Mouse (Mus musculus) heart, adult 18-20 months (tissue): Measurements from ENCODE around the gene Gm42715. TPM values are rescaled to one million over a fixed set of nuclear protein-coding genes. Genes with fewer than 3 reads are reported as not detected.

Experiments
- DNase-seq, 2 experiments: peaks; one replicate each; pipeline ENCODE4 v3.0.0; 2021 to 2022; ENCODE audit warnings: mixed read lengths in 1 of 2
- total RNA-seq, 2 experiments: library from RNA; stranded (reverse); gene quantifications; 2 replicates each; pipeline ENCODE4 v1.2.3; 2021

The Gm42715 gene
- total RNA-seq, 2 experiments from 2014 or later = 9.7 to 11.4 TPM

DNA sequence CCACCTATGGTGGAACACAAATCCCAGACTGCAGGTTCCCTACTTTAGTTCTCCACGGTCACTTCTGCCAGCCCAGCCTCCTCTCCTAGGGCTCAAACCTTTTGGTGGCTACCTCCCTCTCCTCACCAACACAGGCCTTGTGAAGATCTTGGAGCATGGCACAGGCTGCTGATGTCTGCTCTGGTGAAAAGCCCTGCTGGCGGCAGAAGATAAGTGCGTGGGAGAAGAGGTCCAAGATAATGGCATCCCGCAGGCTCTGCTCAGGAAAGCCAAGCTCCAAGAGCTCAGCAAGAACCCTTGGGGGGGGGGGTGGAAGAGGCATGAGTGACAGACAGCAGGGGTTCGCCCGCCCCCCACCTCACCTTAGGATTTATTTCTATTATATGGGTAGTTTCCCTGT lies 66.8 kb downstream of the Gm42715 start:
- no peak for DNase-seq

DNA sequence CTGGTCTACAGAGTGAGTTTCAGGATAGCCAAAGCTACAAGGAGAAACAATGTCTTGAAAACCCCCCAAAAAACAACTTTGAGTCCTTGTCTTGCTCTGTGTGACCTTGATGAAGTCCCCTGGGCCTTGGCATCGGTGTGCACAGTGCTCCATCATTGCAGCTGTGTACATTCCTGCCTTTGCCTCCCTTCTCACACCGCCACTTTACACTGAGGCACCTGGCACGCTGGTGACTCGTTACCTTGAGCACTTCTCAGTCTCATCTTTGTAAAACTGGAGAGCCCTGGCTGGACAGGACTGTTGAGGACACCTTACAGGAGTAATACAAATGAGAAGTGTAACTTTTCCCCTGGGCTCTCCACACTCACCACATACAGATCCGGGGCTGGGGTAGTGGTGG lies 67.8 kb downstream of the Gm42715 start:
- DNase-seq = no peak

DNA sequence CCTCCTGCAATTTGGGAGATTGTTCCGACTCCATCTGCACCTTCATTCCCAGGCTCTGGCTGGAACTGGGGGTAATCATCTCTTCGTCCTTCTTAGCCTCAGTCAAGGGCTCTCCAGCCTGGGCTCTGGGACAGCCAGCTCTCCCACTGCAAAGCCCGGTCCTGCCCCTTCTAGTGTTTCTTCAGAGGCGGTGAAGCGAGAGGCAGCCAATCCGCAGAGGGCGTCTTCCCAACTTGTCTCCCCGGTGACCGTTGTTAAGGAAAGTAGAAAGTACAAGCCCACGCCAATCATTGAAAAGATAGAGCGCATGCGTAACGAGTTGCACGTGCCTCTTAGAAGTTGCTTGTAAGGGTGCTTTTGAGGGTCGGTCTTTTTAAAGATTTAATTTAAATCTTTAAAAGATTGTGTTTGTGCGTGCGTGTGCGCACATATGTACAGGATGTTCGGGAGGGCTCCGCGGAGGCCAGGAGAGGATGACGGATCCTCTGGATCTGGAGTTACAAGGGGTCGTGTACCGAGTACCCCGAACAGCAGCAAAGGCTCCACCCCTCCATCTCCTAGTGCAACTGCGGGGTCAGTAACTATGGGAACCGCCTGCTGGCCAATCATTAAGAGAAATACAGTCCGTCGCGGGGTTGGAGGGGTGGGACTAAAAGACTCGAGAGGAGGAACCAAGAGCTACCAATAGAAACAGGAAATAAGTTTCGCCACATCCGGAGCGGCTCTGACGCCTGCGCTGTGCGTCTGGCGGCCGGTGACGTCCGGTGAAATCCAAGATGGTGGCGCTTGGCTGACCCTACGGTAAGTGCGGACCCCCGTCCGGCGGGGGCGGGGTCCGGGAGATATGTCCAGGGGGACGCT lies 68.9 kb downstream of the Gm42715 start, which contains the start of the genes Ccdc189 and Rnf40:
Ccdc189 (minus strand) TSS at position 585 of the 861 bp plus-strand sequence.
Rnf40 (plus strand) TSS at position 757 of the 861 bp plus-strand sequence.
- peak; percentile 94 to 98 for DNase-seq

DNA sequence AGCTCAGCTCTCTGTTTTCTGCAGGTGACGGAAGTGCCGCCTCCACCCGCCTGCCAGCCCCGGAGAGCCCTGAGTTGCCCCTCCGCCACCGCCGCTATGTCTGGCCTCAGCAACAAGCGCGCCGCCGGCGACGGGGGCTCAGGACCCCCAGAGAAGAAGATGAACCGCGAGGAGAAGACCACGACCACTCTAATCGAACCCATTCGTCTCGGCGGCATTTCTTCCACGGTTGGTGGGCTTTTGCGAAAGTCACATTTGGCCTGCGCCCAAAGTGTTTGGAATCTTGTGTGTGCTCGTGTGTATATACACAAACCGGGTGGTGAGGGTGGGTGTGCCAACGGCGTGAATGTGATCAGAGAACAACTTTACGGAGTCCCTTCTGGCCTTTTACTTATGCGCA lies 69.5 kb downstream of the Gm42715 start:
- no peak for DNase-seq

DNA sequence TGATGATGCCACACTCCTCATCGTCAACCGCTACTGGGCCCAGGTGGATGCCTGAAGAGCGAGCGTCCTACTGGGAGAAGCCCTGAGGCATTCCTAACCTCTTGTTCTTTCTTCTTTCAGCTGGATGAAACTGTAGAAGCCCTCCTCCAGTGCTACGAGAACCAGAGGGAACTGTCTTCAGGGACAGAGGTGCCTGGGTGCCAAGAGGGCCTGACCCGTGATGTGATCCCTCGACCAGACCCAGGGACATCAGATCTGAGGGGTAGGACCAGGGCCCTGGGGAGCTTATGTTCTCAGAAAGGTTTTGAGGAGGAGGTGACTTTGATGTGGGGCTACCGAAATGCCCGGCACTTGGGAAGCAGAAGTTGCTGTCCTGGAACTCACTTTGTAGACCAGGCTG lies 70.3 kb downstream of the Gm42715 start:
- DNase-seq = no peak

DNA sequence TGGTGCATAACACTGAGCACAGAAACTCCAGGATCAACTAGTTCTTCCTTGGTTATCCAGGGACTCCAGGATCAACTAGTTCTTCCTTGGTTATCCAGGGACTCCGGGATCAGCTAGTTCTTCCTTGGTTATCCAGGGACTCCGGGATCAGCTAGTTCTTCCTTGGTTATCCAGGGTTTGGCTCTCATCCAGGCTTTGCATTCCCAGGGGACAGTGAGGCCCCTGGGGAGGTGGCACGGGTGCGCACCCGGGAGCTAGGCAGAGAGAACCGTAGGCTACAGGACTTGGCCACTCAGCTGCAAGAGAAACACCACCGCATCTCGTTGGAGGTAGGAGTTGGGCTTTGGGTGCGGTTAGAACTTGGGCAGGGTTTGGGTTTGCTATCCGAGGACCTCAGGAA lies 71.7 kb downstream of the Gm42715 start:
- DNase-seq = no peak

DNA sequence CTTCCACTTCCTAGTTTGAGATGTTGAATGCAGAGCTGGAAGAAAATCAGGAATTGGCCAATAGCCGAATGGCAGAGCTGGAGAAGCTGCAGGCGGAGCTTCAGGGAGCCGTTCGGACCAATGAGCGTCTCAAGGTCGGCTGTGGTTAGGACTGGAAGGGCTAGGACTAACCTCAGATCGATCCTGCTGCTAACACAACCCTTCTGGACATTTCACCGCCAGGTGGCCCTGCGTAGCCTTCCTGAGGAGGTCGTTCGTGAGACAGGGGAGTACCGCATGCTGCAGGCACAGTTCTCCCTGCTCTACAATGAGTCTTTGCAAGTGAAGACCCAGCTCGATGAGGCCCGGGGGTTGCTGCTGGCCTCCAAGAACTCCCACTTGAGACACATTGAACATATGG lies 73.2 kb downstream of the Gm42715 start:
- DNase-seq = no peak

DNA sequence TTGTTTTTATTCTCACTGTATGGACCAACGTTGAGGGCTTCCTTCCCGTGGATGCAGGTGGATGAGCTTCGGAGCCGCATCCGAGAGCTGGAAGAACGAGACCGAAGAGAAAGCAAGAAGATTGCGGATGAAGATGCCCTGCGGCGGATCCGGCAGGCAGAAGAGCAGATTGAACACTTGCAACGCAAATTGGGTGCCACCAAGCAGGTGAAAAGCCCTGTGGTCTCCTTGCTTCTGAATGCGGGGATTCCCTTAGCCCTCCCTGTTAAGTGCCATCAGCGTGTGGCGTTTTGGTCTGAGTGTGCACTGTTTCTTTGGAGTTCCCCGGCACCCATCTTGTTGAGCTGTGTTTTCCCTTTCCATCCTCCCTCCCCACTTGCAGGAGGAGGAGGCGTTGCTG lies 77.4 kb downstream of the Gm42715 start:
- DNase-seq = no peak

DNA sequence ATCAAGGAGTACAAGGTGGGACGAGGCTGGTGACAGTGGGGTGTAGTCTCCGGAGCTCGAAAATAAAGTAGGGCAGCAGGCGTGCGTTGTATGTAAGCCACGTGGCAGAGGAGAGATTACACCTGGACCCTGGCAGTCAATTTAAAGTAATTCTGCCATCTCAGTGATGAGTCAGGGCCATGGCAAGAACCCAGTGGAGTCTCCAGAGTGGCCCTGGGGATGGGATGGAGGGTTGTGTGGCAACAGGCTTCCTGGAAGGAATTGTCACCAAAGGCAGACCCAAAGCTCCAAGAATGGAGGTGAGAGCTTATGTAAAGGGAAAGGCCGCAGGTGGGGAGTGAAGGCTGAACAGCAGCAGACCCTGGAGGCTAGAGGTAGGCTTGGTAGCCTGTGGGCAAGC lies 81.2 kb downstream of the Gm42715 start:
- no peak for DNase-seq

DNA sequence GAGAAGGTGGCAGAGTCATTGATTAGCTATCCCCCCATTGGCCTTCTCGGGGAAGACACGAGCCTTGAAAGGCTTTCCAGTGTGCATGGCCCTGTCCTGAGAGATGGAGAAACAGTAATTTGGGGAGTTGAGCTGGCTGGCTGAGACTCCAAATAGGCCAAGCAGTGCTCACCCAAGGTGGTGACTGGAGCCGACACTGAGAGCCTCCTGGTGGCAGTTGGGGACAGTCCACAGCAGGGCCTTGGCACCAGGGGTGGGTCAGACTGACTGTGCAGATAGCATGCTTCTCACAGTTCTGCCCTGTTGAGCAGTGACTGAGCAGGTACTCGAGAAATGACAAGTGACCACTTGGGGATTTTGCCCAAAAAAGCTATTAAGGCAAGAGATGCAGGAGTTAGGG lies 82.4 kb downstream of the Gm42715 start:
- no peak for DNase-seq

DNA sequence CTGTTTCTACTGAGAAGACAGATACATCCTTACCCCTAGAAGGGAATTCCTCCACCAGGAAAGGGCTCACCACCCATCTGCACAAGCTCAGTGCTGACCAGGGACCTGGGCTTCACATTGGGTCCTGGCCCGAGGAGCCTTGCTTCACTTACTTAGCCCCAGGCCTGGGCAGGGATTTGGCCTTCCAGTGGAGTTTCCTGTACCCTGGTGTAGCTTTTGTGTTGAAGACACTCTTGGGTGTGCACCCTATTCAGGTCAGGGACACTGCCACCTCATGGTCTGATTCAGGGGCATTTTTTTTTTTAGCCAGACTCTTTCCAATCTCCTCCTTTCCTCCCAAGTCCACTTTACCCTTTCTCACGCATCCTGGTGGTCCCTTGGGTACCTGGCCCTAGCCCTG lies 83.5 kb downstream of the Gm42715 start:
- DNase-seq = no peak

DNA sequence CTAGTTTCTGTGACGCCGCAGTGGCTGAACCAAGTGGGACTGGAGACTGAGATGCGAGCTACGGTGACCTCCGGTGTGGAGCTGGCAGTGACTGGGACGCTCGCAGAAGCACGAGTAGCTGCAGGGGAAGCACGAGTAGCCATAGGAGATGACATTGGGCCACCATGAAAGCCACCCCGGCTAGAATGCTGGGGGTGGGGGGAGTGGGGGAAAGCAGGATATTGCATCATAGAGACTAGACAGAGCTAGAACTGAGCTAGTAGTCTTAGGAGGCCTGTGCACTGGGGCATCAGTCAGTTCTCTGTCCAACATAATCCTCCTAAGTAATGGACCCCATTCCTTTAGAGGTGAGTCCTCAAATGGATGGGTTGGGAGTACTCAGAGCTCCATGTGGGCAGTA lies 84.9 kb downstream of the Gm42715 start:
- no peak for DNase-seq

DNA sequence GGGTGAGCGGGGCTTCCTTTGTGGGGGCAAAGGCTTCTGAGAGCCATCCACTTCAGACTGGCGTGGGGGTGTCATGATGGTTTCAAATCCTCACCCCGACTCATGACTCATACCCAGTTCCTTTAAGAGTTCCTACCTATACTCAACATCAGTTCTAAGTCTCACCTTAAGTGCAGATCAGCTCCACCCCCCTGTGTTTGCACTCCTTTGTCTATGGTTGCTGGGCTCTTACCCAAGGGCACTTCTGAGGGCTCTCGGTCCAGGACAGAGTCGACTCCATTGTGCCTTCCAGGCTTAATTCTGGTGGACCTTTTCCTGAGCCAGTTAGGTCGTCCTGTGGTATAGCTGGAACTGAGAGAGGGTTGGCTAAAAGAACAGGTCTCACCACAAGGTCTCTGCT lies 87.8 kb downstream of the Gm42715 start:
- DNase-seq = no peak

DNA sequence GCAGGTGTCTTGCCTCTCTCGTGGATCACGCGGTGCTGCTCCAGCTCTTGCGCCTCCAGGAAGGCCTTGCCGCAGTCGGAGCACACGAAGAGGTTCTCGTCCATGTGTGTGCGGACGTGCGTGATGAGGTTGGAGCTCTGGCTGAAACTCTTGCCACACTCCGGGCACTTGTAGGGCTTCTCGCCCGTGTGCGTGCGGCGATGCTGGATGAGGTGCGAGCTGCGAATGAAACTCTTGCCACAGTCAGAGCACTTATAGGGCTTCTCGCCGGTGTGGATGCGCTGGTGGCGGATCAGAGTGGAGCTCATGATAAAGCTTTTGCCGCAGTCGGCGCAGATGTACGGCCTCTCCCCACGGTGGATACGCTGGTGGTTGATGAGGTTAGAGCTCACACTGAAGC lies 91.6 kb downstream of the Gm42715 start:
- DNase-seq = no peak

DNA sequence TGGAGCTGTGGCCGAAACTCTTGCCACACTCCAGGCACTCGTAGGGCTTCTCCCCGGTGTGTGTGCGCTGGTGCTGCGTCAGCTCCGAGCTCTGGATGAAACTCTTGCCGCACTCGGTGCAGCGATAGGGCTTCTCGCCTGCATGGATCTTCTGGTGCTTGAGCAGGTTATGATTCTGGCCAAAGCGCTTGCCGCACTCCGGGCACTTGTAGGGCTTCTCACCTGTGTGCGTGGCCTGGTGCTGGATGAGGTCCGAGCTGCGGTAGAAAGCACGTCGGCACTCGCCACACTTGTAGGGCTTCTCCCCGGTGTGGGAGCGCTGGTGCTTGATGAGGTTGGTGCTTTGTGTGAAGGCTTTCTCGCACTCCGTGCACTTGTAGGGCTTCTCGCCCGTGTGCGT lies 92.2 kb downstream of the Gm42715 start:
- DNase-seq = no peak

DNA sequence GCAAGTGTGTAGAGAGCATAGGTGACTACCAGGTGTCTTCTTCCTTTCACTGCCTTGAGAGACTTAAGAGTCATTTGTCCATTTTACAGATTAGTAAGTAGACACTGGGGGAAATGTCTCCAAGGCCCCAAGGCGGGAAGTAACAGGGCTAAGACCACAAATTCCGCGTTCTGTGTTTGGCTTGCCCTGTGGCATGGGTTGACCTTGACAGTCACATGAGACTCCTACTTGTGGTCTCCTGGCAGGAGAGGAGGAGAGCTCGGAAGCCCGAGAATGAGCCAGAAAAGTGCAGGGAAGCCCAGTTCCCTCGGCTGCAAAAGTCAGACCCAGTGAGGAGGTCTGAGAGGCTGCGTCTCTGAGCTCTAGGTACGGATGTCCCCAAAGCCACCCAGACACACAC lies 94.1 kb downstream of the Gm42715 start:
- no peak for DNase-seq

DNA sequence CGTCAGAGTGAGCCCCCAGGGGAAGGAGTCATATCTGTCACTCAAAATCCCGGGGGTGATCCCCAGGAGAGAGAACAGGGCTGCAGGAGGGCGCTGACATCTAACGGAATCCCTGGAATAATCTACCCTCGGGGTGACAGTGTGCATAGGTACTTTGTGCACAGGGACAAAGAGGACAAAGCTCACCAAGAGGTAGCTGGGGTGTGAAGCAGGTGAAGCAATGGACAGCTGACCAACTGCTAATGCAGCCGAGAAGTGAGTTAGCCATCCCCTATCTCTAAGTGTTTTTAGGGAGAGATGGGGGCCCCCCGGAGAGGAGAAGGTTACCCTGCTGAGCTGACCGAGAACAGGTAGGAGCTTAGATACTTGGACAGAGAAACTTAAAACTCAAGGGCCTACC lies 94.7 kb downstream of the Gm42715 start:
- DNase-seq = peak in 1 of 2 experiments; percentile 30

DNA sequence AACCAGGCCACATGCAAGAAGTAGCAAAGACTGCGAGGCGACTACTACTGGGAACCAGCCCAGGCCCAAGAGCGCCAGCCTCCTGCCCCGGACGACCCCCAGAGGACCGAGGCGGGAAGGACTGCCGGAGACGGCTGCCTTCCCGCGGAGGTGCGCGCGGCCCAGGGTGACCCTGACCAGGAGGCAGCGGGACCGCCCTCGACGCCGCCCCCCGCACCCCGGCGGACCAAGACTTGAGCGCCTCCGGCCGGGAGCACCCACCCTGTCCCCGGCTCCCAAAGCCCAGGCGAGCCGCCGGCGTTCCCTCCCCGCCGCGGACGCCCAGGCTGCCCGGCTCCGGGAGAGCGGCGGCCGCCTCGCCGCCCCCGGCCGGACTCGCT lies 95.1 kb downstream of the Gm42715 start:
- DNase-seq = peak; percentile 63 to 65

DNA sequence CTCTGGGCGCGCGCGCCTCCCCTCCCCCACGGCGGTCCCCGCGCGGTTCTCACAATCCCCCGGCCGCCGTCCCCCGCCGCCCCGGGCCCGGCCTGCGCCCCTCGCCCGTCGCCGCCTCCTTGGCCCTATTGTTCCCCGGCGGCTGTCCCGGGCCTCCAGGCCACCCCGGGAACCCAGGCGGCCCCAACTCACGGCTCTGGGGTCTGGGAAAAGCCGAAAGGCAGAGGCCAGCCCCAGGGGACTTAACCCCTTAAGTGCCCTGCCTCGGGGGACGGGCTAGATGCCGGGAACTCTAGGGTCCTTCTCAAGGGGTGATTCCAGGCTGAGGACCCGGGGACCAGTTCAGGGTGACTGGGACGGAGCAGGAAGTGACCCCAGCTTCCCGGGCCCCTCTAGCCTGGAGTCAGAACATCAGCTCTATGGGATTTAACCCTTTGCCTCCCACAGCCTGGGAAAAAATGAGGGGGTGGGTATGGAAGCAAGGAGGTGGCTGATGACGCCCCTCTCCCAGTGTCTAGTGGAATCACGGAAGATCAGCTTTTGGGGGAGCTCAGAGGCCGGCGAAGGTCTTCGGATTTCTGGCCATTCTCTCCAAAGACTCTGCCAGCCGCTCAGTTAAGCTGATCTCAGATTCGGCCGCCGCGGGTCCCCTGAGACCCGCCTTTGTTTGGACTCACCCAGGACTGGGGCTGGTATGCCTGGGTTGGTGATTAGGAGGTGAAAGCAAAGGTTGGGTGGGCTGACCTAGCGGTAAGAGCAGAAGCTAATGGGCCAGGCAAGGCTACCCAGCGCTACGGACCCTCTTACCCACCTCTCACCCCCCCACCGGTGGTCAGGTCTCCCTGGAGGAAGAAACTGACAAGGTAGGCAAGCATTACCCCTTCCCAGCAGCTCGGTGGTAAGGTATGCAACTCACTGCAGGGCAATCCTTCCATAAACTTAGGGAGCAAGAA lies 95.8 kb downstream of the Gm42715 start, which contains the start of gene Zfp629:
Zfp629 (minus strand) TSS at position 907 of the 953 bp plus-strand sequence.
- peak; percentile 79 to 87 for DNase-seq

DNA sequence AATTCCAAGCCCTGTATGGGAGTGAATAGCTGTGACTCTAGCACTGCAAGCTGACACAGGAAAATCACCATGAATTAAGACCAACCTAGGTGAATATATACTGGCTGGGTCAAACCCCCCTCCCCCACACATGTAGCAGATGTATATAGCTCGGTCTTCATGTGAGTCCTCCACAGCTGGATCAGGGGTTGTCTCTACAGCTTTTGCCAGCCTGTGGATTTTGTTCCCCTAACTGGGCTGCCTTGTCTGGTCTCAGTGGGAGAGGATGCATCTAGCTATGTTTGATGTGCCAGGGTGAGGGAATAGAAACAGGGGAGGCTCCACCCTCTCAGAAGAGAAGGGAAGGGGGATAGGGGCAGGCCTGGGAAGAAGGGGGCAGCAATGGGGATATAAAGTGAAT lies 97.0 kb downstream of the Gm42715 start:
- no peak for DNase-seq
